Mouse (Mus musculus): ENCODE measurements around the gene Nelfe.
"Not testable (repeated sequence)": the region's sequence is repeated elsewhere in the genome, so short reads cannot be mapped to it uniquely, and the experiment has no call there.

GRCm38 (mm10) chr17:34901948-34902347 lies 51.8 kb downstream of the Nelfe start:
- TF ChIP-seq MXI1 (IDR thresholded peaks at IDR 0.05; ENCODE audit: low read depth, low read length); SMC3 (IDR thresholded peaks at IDR 0.05; ENCODE audit: low read depth, low read length); GABPA (IDR thresholded peaks at IDR 0.05; ENCODE audit: insufficient replicate concordance, low read depth, low read length); ETS1 (conservative IDR thresholded peaks at IDR 0.05; ENCODE audit: low read depth, low read length): not testable (repeated sequence)

Data from CH12.LX (cell line).